Mouse (Mus musculus) MEL (cell line): ENCODE data around the gene Upk2.

Experiments
- CTCF ChIP-seq, 3 experiments: IDR thresholded peaks in 2 of 3; conservative IDR thresholded peaks in 1 of 3; 2 replicates each; pipeline ENCODE4 v1.5.1; 2011 to 2012; ENCODE audit warnings: low read length in 3 of 3, low read depth in 2 of 3, mild to moderate bottlenecking in 2 of 3, improper control_type of control experiment in 1 of 3, inconsistent platforms in 1 of 3, mixed read lengths in 1 of 3, moderate library complexity in 1 of 3; ENCODE audit not compliant: control insufficient read depth in 1 of 3, insufficient read depth in 1 of 3, poor library complexity in 1 of 3, severe bottlenecking in 1 of 3
- E2F4 ChIP-seq: IDR thresholded peaks from 2 replicates; pipeline ENCODE4 v1.6.1; 2011; ENCODE audit warnings: low read depth, low read length, improper control_type of control experiment, borderline replicate concordance
- ELF1 ChIP-seq: IDR thresholded peaks from 2 replicates; pipeline ENCODE4 v1.6.1; 2014; ENCODE audit warnings: low read depth, mild to moderate bottlenecking, inconsistent platforms, low read length, improper control_type of control experiment, moderate library complexity
- EP300 ChIP-seq, 2 experiments: IDR thresholded peaks; 2 replicates each; pipeline ENCODE4 v1.6.1; 2011; ENCODE audit warnings: improper control_type of control experiment in 2 of 2, low read length in 2 of 2, low read depth in 1 of 2, mild to moderate bottlenecking in 1 of 2
- GABPA ChIP-seq: IDR thresholded peaks from 2 replicates; pipeline ENCODE4 v1.6.1; 2012; ENCODE audit warnings: low read depth, mild to moderate bottlenecking, inconsistent platforms, low read length, improper control_type of control experiment, moderate library complexity
- JUND ChIP-seq: IDR thresholded peaks from 2 replicates; pipeline ENCODE4 v1.6.1; 2011; ENCODE audit warnings: low read depth, mild to moderate bottlenecking, improper control_type of control experiment, low read length
- MAFK ChIP-seq: IDR thresholded peaks from 2 replicates; pipeline ENCODE4 v1.6.1; 2011; ENCODE audit warnings: low read depth, mild to moderate bottlenecking, low read length, improper control_type of control experiment, borderline replicate concordance
- POLR2A ChIP-seq, 2 experiments: IDR thresholded peaks; 2 replicates each; pipeline ENCODE4 v1.6.1; 2011 to 2012; ENCODE audit warnings: low read length in 2 of 2, mild to moderate bottlenecking in 2 of 2, control low read depth in 1 of 2, improper control_type of control experiment in 1 of 2, low read depth in 1 of 2, moderate library complexity in 1 of 2; ENCODE audit not compliant: control insufficient read depth in 1 of 2, insufficient read depth in 1 of 2, poor library complexity in 1 of 2
- POLR2AphosphoS2 ChIP-seq: IDR thresholded peaks from 2 replicates; pipeline ENCODE4 v1.6.1; 2011; ENCODE audit warnings: low read length, improper control_type of control experiment
- RCOR1 ChIP-seq: IDR thresholded peaks from 2 replicates; pipeline ENCODE4 v1.6.1; 2012; ENCODE audit warnings: low read depth, mild to moderate bottlenecking, inconsistent platforms, low read length, improper control_type of control experiment
- ZMIZ1 ChIP-seq: IDR thresholded peaks from 2 replicates; pipeline ENCODE4 v1.6.1; 2012; ENCODE audit warnings: low read depth, mild to moderate bottlenecking, inconsistent platforms, low read length, improper control_type of control experiment, moderate library complexity
- ZNF384 ChIP-seq: IDR thresholded peaks from 2 replicates; pipeline ENCODE4 v1.6.1; 2012; ENCODE audit warnings: low read depth, mild to moderate bottlenecking, inconsistent platforms, low read length, improper control_type of control experiment

DNA sequence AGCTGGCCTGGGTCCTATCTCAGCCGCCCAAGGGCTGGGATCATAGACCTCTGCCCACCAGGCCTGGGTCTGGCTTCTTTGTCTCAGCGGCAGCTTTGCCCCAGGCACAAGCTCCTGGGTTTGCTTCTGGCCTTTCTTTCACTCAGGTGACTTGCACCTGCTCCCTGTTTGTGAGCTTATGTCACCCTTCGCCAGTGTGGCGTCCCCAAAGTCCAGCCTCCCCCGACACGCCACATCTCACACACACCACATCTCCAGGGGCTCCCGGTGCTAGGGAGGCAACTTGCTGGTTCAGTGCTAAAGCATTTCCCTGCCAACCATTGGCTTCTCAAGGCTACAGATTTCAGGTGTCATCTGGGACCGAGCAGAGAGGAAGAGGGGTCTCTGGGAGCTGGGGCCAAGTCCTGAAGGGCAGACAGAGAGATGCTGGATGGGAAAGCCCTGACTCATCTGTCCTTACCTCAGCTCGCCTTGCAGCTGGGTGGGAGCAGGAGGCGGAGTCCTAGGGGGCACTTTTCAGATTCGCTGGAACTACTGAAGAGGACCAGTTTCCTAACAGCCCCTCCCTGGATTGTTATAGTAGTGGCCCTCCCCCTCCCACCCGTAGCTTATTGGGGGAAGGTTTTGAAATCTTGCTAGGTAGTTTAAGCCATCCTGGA is 42.2 kb upstream of the Upk2 start:
- no peak for TF ChIP-seq E2F4
- TF ChIP-seq EP300 (IDR thresholded peaks at IDR 0.05; ENCODE audit: low read depth in 1 of 2, low read length in 2 of 2), result no peak
- TF ChIP-seq ELF1, result no peak
- TF ChIP-seq RCOR1, result no peak
- TF ChIP-seq JUND, result no peak
- no peak for TF ChIP-seq POLR2AphosphoS2
- TF ChIP-seq CTCF (IDR thresholded peaks at IDR 0.05 in 2 of 3, conservative IDR thresholded peaks at IDR 0.05 in 1 of 3; ENCODE audit: control insufficient read depth in 1 of 3, insufficient read depth in 1 of 3, low read depth in 2 of 3, low read length in 3 of 3, poor library complexity in 1 of 3, severe bottlenecking in 1 of 3), result no peak
- no peak for TF ChIP-seq POLR2A (IDR thresholded peaks at IDR 0.05; ENCODE audit: control insufficient read depth in 1 of 2, insufficient read depth in 1 of 2, low read depth in 1 of 2, low read length in 2 of 2, poor library complexity in 1 of 2)
- TF ChIP-seq ZNF384, result no peak
- TF ChIP-seq GABPA, result no peak
- TF ChIP-seq MAFK, result no peak
- TF ChIP-seq ZMIZ1, result no peak
